Mouse (Mus musculus) myocyte (in vitro differentiated cells): Measurements from ENCODE around the gene Ift88. TPM values are rescaled to one million over a fixed set of nuclear protein-coding genes. Genes with fewer than 3 reads are reported as not detected.
A peak's percentile ranks its signal among the peaks of the same experiment; 100 is the strongest.
"Not testable (repeated sequence)": the region's sequence is repeated elsewhere in the genome, so short reads cannot be mapped to it uniquely, and the experiment has no call there.

ENCODE experiments used
- H3K27me3 ChIP-seq: one replicate; pipeline ENCODE4 v1.6.1; 2011; ENCODE audit not compliant: control insufficient read depth, insufficient read depth, insufficient read length
- H3K36me3 ChIP-seq: one replicate; pipeline ENCODE4 v1.6.1; 2011; ENCODE audit not compliant: control insufficient read depth, insufficient read depth
- H3K4me2 ChIP-seq: one replicate; pipeline ENCODE4 v1.6.1; 2011; ENCODE audit warnings: low read depth, control low read depth
- H3K4me3 ChIP-seq: one replicate; pipeline ENCODE4 v1.5.1; 2011; ENCODE audit warnings: mild to moderate bottlenecking, control low read depth, moderate library complexity
- H3K79me2 ChIP-seq: one replicate; pipeline ENCODE4 v1.6.1; 2011; ENCODE audit not compliant: control insufficient read depth, insufficient read depth
- H3ac ChIP-seq: one replicate; pipeline ENCODE4 v1.6.1; 2011; ENCODE audit not compliant: control insufficient read depth, insufficient read length
- CEBPB ChIP-seq: IDR thresholded peaks from 2 replicates; pipeline ENCODE4 v1.6.1; 2011; ENCODE audit warnings: mild to moderate bottlenecking, moderate library complexity; ENCODE audit not compliant: poor library complexity, insufficient read depth, severe bottlenecking
- E2F4 ChIP-seq: IDR thresholded peaks from one replicate; pipeline ENCODE4 v1.6.1; 2011; ENCODE audit warnings: mild to moderate bottlenecking, control low read depth, moderate library complexity; ENCODE audit not compliant: insufficient read depth
- MAX ChIP-seq: IDR thresholded peaks from one replicate; pipeline ENCODE4 v1.6.1; 2011; ENCODE audit warnings: low read depth, mild to moderate bottlenecking, control low read depth
- MYOD1 ChIP-seq, 3 experiments: IDR thresholded peaks; one replicate each; pipeline ENCODE4 v1.6.1; 2011; ENCODE audit warnings: control low read depth in 2 of 3, low read depth in 2 of 3, mild to moderate bottlenecking in 2 of 3, moderate library complexity in 1 of 3; ENCODE audit not compliant: insufficient read length in 2 of 3, control insufficient read depth in 1 of 3
- MYOG ChIP-seq, 3 experiments: IDR thresholded peaks; one replicate each; pipeline ENCODE4 v1.6.1; 2011; ENCODE audit warnings: control low read depth in 2 of 3, low read depth in 2 of 3, mild to moderate bottlenecking in 2 of 3; ENCODE audit not compliant: insufficient read length in 2 of 3, control insufficient read depth in 1 of 3, insufficient read depth in 1 of 3
- POLR2A ChIP-seq: IDR thresholded peaks from one replicate; pipeline ENCODE4 v1.6.1; 2011; ENCODE audit warnings: low read depth, mild to moderate bottlenecking, control low read depth, moderate library complexity; ENCODE audit not compliant: insufficient read length
- POLR2AphosphoS2 ChIP-seq: IDR thresholded peaks from one replicate; pipeline ENCODE4 v1.6.1; 2011; ENCODE audit warnings: low read depth, control low read depth; ENCODE audit not compliant: insufficient read length
- REST ChIP-seq: IDR thresholded peaks from one replicate; pipeline ENCODE4 v1.6.1; 2011; ENCODE audit warnings: mild to moderate bottlenecking, control low read depth, moderate library complexity; ENCODE audit not compliant: insufficient read depth, insufficient read length
- SRF ChIP-seq: IDR thresholded peaks from one replicate; pipeline ENCODE4 v1.6.1; 2011; ENCODE audit warnings: low read depth; ENCODE audit not compliant: control insufficient read depth, insufficient read length
- TCF3 ChIP-seq: IDR thresholded peaks from one replicate; pipeline ENCODE4 v1.6.1; 2011; ENCODE audit warnings: low read depth, control low read depth; ENCODE audit not compliant: insufficient read length
- USF1 ChIP-seq: IDR thresholded peaks from one replicate; pipeline ENCODE4 v1.6.1; 2011; ENCODE audit warnings: low read depth, mild to moderate bottlenecking, control low read depth, moderate library complexity
- polyA plus RNA-seq: library from polyadenylated mRNA; unstranded; fragments of >200 nt; fragmentation: generic; extraction: Trizol; gene quantifications from one replicate; pipeline ENCODE4 v1.2.1, GENCODE M21; 2012; ENCODE audit warnings: missing spikeins

The Ift88 gene
- polyA plus RNA-seq, 1 experiment: 2.8 TPM

- H3K4me3 ChIP-seq: no peak overlapping the region
- no peaks in the 10 kb centered on the region for H3K79me2 ChIP-seq
- no peak overlapping the region for H3K4me2 ChIP-seq
- H3ac ChIP-seq: no peak overlapping the region
- TF ChIP-seq MYOD1 (IDR thresholded peaks at IDR 0.05; ENCODE audit: control insufficient read depth in 1 of 3, insufficient read length in 2 of 3, low read depth in 2 of 3) (no peak), MAX (no peak), MYOG (IDR thresholded peaks at IDR 0.05; ENCODE audit: control insufficient read depth in 1 of 3, insufficient read depth in 1 of 3, insufficient read length in 2 of 3, low read depth in 2 of 3) (no peak), CEBPB (no peak), SRF (no peak), POLR2A (no peak), TCF3 (no peak), POLR2AphosphoS2 (no peak)
- H3K27me3 ChIP-seq: peaks cover 22% of the 10 kb centered on the region
- H3K36me3 ChIP-seq: no peaks in the 10 kb centered on the region
These were observed 6.7 kb upstream of the Ift88 start for GRCm38 (mm10) chr14:57417187-57417586.

DNA sequence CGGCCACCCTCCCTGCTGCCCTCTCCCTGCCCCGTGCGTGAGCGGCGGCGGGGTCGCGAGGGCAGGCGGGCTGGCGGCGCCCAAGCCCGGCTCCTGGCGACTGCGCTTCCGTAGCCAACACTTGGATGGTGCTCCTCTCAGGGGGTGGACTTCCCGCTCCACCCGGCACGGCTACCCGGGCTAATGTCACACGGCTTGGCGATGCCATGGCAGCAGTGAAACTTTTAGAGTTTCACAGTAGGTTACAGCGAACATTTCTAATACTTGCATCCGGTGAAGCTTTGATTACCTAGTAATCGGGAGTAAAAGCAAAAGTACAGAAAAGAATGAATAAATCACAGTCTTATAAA, 325 bp downstream of the Ift88 start:
- no peak for TF ChIP-seq MYOG (IDR thresholded peaks at IDR 0.05; ENCODE audit: control insufficient read depth in 1 of 3, insufficient read depth in 1 of 3, insufficient read length in 2 of 3, low read depth in 2 of 3)
- Histone ChIP-seq H3K4me3 (peak overlapping the region; percentile 60), H3K27me3 (no peaks in the 10 kb centered on the region), H3ac (peak overlapping the region; percentile 55), H3K79me2 (no peaks in the 10 kb centered on the region), H3K36me3 (no peaks in the 10 kb centered on the region), H3K4me2 (peak overlapping the region; percentile 92)

GRCm38 (mm10) chr14:57430451-57430850, 6.6 kb downstream of the Ift88 start:
- no peak overlapping the region for H3ac ChIP-seq
- no peak overlapping the region for H3K4me3 ChIP-seq
- TF ChIP-seq REST: no peak
- no peaks in the 10 kb centered on the region for H3K27me3 ChIP-seq
- H3K79me2 ChIP-seq: no peaks in the 10 kb centered on the region
- H3K36me3 ChIP-seq: no peaks in the 10 kb centered on the region
- no peak overlapping the region for H3K4me2 ChIP-seq

DNA sequence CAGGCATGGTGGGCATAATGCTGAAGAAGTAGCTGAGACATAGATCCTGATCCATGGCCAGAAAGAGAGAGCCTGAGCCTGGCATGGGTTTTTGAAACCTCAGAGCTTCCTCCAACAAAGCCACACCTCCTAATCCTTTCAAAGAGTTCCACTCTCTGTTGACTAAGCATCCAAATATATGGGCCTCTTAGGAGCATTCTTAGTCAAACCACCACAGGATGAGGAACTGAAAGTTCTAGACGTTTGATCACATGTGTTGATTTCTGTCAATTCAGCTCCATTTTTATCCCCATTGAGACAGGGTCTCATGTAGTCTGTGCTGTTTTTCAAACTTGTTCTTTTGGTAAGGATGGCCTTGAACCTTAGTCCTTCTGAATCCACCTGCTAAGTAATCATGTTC, 28.7 kb downstream of the Ift88 start:
- no peaks in the 10 kb centered on the region for H3K27me3 ChIP-seq
- no peak overlapping the region for H3K4me3 ChIP-seq
- TF ChIP-seq MYOD1 (IDR thresholded peaks at IDR 0.05; ENCODE audit: control insufficient read depth in 1 of 3, insufficient read length in 2 of 3, low read depth in 2 of 3) (no peak), MAX (no peak), USF1 (no peak), POLR2AphosphoS2 (no peak), TCF3 (no peak), CEBPB (no peak), E2F4 (no peak), SRF (no peak)
- H3K36me3 ChIP-seq: no peaks in the 10 kb centered on the region
- no peaks in the 10 kb centered on the region for H3K79me2 ChIP-seq
- H3K4me2 ChIP-seq: no peak overlapping the region
- no peak overlapping the region for H3ac ChIP-seq

DNA sequence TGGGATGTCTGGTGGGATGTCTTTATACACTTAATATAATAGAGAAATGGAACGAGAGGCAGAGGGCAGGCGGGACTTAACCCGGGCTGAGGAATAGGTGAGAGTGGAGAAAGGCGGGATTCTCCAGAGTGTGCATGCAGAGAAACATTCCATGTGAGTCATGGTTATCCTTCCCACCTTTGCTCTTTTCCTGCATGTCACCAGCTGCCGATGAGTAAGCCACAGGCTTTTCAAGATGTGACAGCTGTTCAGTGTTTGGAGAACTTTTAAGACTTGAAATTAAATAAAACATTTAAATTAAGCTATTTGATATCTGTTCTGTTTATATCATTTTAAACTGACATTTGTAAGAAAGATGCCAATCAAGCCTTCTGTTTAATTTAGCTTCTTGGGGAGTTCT, 36.0 kb downstream of the Ift88 start:
- no peaks in the 10 kb centered on the region for H3K79me2 ChIP-seq
- no peak for TF ChIP-seq TCF3
- peak in 1 of 3 experiments; percentile 24 for TF ChIP-seq MYOD1 (IDR thresholded peaks at IDR 0.05; ENCODE audit: control insufficient read depth in 1 of 3, insufficient read length in 2 of 3, low read depth in 2 of 3)
- no peak for TF ChIP-seq REST
- TF ChIP-seq POLR2AphosphoS2: no peak
- no peaks in the 10 kb centered on the region for H3K27me3 ChIP-seq
- H3K36me3 ChIP-seq: no peaks in the 10 kb centered on the region
- no peak overlapping the region for H3K4me3 ChIP-seq
- H3K4me2 ChIP-seq: no peak overlapping the region
- H3ac ChIP-seq: no peak overlapping the region

DNA sequence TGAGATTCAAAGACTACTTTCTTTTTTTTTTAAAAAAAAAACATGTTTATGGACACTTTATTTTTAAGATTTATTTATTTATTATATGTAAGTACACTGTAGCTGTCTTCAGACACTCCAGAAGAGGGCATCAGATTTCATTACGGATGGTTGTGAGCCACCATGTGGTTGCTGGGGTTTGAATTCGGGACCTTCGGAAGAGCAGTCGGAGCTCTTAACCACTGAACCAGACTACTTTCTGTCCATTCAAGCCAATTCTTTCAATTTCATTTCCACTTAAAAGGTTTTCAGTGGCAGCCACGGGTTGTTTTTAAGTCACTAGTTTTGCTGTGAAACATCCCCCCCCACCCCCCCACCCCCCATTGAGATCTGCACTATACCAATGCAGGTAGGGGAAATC, 36.5 kb downstream of the Ift88 start:
- not testable (repeated sequence) for H3K4me2 ChIP-seq, H3K4me3 ChIP-seq, H3ac ChIP-seq, H3K27me3 ChIP-seq, H3K79me2 ChIP-seq, H3K36me3 ChIP-seq
